Mouse (Mus musculus) brown adipose tissue, adult 24 weeks (tissue): ENCODE data around the gene Ddx49. TPM values are rescaled to one million over a fixed set of nuclear protein-coding genes. Genes with fewer than 3 reads are reported as not detected.

Source experiments
- H3K27ac ChIP-seq: fragments of 200-500 bp; replicated peaks from 2 replicates; pipeline ENCODE4 v1.5.1; 2012; ENCODE audit warnings: low read depth, mild to moderate bottlenecking, low read length
- H3K4me1 ChIP-seq: fragments of 200-500 bp; 2 replicates; pipeline ENCODE4 v1.6.1; 2012; ENCODE audit warnings: low read length, mixed read lengths; ENCODE audit not compliant: control insufficient read depth, insufficient read depth, insufficient read length
- H3K4me3 ChIP-seq: fragments of 200-500 bp; 2 replicates; pipeline ENCODE4 v1.5.1; 2012; ENCODE audit warnings: low read depth, mild to moderate bottlenecking, low read length, moderate library complexity; ENCODE audit not compliant: insufficient read depth
- polyA plus RNA-seq: library from polyadenylated mRNA; stranded (reverse); fragments of >200 nt; gene quantifications from 2 replicates; pipeline ENCODE4 v1.2.4, GENCODE M21; 2012; ENCODE audit not compliant: missing spikeins, insufficient read depth, insufficient read length

Gene Ddx49
- polyA plus RNA-seq, 1 experiment: 14.1 TPM

GRCm38 (mm10) chr8:70258600-70258999 is 43.7 kb downstream of the Ddx49 start:
- H3K27ac ChIP-seq: no peak overlapping the region
- no peak overlapping the region for H3K4me3 ChIP-seq
- no peaks in the 10 kb centered on the region for H3K4me1 ChIP-seq

- H3K27ac ChIP-seq: no peak overlapping the region
- no peaks in the 10 kb centered on the region for H3K4me1 ChIP-seq
- H3K4me3 ChIP-seq: no peak overlapping the region
These were observed 44.8 kb downstream of the Ddx49 start for GRCm38 (mm10) chr8:70257456-70257855.

- Histone ChIP-seq H3K4me1 (no peaks in the 10 kb centered on the region), H3K4me3 (no peak overlapping the region), H3K27ac (no peak overlapping the region)
These were observed 47.7 kb downstream of the Ddx49 start for GRCm38 (mm10) chr8:70254628-70255027.

GRCm38 (mm10) chr8:70247841-70248240 is 54.4 kb downstream of the Ddx49 start:
- Histone ChIP-seq H3K27ac (no peak overlapping the region), H3K4me1 (no peaks in the 10 kb centered on the region), H3K4me3 (no peak overlapping the region)

GRCm38 (mm10) chr8:70246622-70247021 is 55.7 kb downstream of the Ddx49 start:
- H3K4me3 ChIP-seq: no peak overlapping the region
- H3K27ac ChIP-seq: no peak overlapping the region
- H3K4me1 ChIP-seq: no peaks in the 10 kb centered on the region

Other genes starting within 250 kb of the Ddx49 start
- gene Tm6sf2, start 229.6 kb downstream of the Ddx49 start, polyA plus RNA-seq: not detected in 2 replicates
- 0.63 and 4.7 TPM in 2 replicates for gene Hapln4, start 219.0 kb downstream of the Ddx49 start, polyA plus RNA-seq
- gene Ncan, start 181.6 kb downstream of the Ddx49 start, polyA plus RNA-seq: 1.9 and 3.2 TPM in 2 replicates
- 8.6 and 12.9 TPM in 2 replicates for gene Nr2c2ap, start 171.2 kb downstream of the Ddx49 start, polyA plus RNA-seq
- 18.6 and 21.4 TPM in 2 replicates for gene Rfxank, start 163.3 kb downstream of the Ddx49 start, polyA plus RNA-seq
- gene Borcs8, start 163.0 kb downstream of the Ddx49 start, polyA plus RNA-seq: 63.7 and 77.1 TPM in 2 replicates
- not detected in 2 replicates for gene Mef2b, start 162.8 kb downstream of the Ddx49 start, polyA plus RNA-seq
- gene Tmem161a, start 130.1 kb downstream of the Ddx49 start, polyA plus RNA-seq: 20.3 and 22.0 TPM in 2 replicates
- gene Slc25a42, start 90.2 kb downstream of the Ddx49 start, polyA plus RNA-seq: 75.9 and 89.9 TPM in 2 replicates
- gene Sugp2, start 68.3 kb downstream of the Ddx49 start, polyA plus RNA-seq: 5.9 and 10.4 TPM in 2 replicates
- 5.0 and 6.7 TPM in 2 replicates for gene Armc6, start 68.0 kb downstream of the Ddx49 start, polyA plus RNA-seq
- 2.8 and 4.5 TPM in 2 replicates for gene Homer3, start 19.7 kb downstream of the Ddx49 start, polyA plus RNA-seq
- 158 and 198 TPM in 2 replicates for gene Cope, start within 50 bp of the Ddx49 start, polyA plus RNA-seq
- not detected in 2 replicates for gene Cers1, start 13.3 kb upstream of the Ddx49 start, polyA plus RNA-seq
- gene Gdf1, start 27.3 kb upstream of the Ddx49 start, polyA plus RNA-seq: not detected in 2 replicates
- 11.7 and 20.8 TPM in 2 replicates for gene Upf1, start 50.8 kb upstream of the Ddx49 start, polyA plus RNA-seq
- not detected in 2 replicates for gene Comp, start 71.1 kb upstream of the Ddx49 start, polyA plus RNA-seq
- gene Crtc1, start 137.1 kb upstream of the Ddx49 start, polyA plus RNA-seq: 3.0 and 4.5 TPM in 2 replicates
- 9.3 and 9.5 TPM in 2 replicates for gene Klhl26, start 174.5 kb upstream of the Ddx49 start, polyA plus RNA-seq
- not detected in 2 replicates for gene Tmem59l, start 184.9 kb upstream of the Ddx49 start, polyA plus RNA-seq
- 1.3 TPM in 1 of 2 replicates, not detected in the other for gene Crlf1, start 190.7 kb upstream of the Ddx49 start, polyA plus RNA-seq
- gene Rex1bd, start 204.3 kb upstream of the Ddx49 start, polyA plus RNA-seq: 191 and 207 TPM in 2 replicates
- gene Uba52, start 208.3 kb upstream of the Ddx49 start, polyA plus RNA-seq: 977 and 1,552 TPM in 2 replicates
- 90.9 and 113 TPM in 2 replicates for gene Fkbp8, start 225.2 kb upstream of the Ddx49 start, polyA plus RNA-seq
- gene Kxd1, start 225.5 kb upstream of the Ddx49 start, polyA plus RNA-seq: 106 and 116 TPM in 2 replicates
- 7.3 and 9.1 TPM in 2 replicates for gene Ell, start 237.0 kb upstream of the Ddx49 start, polyA plus RNA-seq